Mouse (Mus musculus): ENCODE measurements around the gene A730049H05Rik. TPM values are rescaled to one million over a fixed set of nuclear protein-coding genes. Genes with fewer than 3 reads are reported as not detected.

Gene A730049H05Rik
- polyA plus RNA-seq, 1 experiment from 2014 or later: 0.12 TPM

- ATAC-seq (ENCODE audit: low FRiP score): no peak
- Histone ChIP-seq H3K36me3 (ENCODE audit: control insufficient read depth, insufficient read depth, low read length) (no peaks in the 10 kb centered on the region), H3K27ac (ENCODE audit: low read depth, low read length) (no peak overlapping the region), H3K9ac (ENCODE audit: low read length) (no peak overlapping the region), H3K4me3 (ENCODE audit: low read depth, low read length) (no peak overlapping the region), H3K9me3 (ENCODE audit: control insufficient read depth, low read length) (no peaks in the 10 kb centered on the region), H3K4me1 (ENCODE audit: control insufficient read depth, insufficient read depth, low read length) (peaks cover 12% of the 10 kb centered on the region), H3K27me3 (ENCODE audit: control insufficient read depth, insufficient read depth, low read length) (peaks cover 5% of the 10 kb centered on the region; the same call in 1 of the 2 replicates), H3K4me2 (no peak overlapping the region)
- DNase-seq (ENCODE audit: low spot score, missing footprints): no peak
- WGBS: 65% methylated on average over 14 of the region's 14 CpGs
Observed at GRCm38 (mm10) chr6:92879700-92880265, 63.5 kb downstream of the A730049H05Rik start.

- Histone ChIP-seq H3K4me3 (ENCODE audit: low read depth, low read length) (no peak overlapping the region), H3K36me3 (ENCODE audit: control insufficient read depth, insufficient read depth, low read length) (no peaks in the 10 kb centered on the region), H3K9ac (ENCODE audit: low read length) (no peak overlapping the region), H3K9me3 (ENCODE audit: control insufficient read depth, low read length) (no peaks in the 10 kb centered on the region), H3K4me1 (ENCODE audit: control insufficient read depth, insufficient read depth, low read length) (peaks cover 12% of the 10 kb centered on the region), H3K27ac (ENCODE audit: low read depth, low read length) (no peak overlapping the region), H3K27me3 (ENCODE audit: control insufficient read depth, insufficient read depth, low read length) (peaks cover 5% of the 10 kb centered on the region), H3K4me2 (no peak overlapping the region)
- no peak for DNase-seq (ENCODE audit: low spot score, missing footprints)
- WGBS: 50% methylated on average over 5 of the region's 5 CpGs
- ATAC-seq (ENCODE audit: low FRiP score): no peak
Observed at GRCm38 (mm10) chr6:92882446-92882845, 66.2 kb downstream of the A730049H05Rik start.

- Histone ChIP-seq H3K27ac (ENCODE audit: low read depth, low read length) (no peak overlapping the region), H3K27me3 (ENCODE audit: control insufficient read depth, insufficient read depth, low read length) (peaks cover 5% of the 10 kb centered on the region), H3K9me3 (ENCODE audit: control insufficient read depth, low read length) (no peaks in the 10 kb centered on the region), H3K36me3 (ENCODE audit: control insufficient read depth, insufficient read depth, low read length) (no peaks in the 10 kb centered on the region), H3K4me1 (ENCODE audit: control insufficient read depth, insufficient read depth, low read length) (peaks cover 12% of the 10 kb centered on the region), H3K9ac (ENCODE audit: low read length) (no peak overlapping the region), H3K4me3 (ENCODE audit: low read depth, low read length) (no peak overlapping the region), H3K4me2 (no peak overlapping the region)
- no peak for ATAC-seq (ENCODE audit: low FRiP score)
- WGBS: 6% methylated on average over 9 of the region's 9 CpGs
- peak; percentile 91 for DNase-seq (ENCODE audit: low spot score, missing footprints)
Observed at GRCm38 (mm10) chr6:92883131-92883900, 67.0 kb downstream of the A730049H05Rik start.

GRCm38 (mm10) chr6:92891535-92891934 is 75.3 kb downstream of the A730049H05Rik start:
- Histone ChIP-seq H3K9ac (ENCODE audit: low read length) (no peak overlapping the region), H3K36me3 (ENCODE audit: control insufficient read depth, insufficient read depth, low read length) (no peaks in the 10 kb centered on the region), H3K9me3 (ENCODE audit: control insufficient read depth, low read length) (no peaks in the 10 kb centered on the region), H3K27me3 (ENCODE audit: control insufficient read depth, insufficient read depth, low read length) (no peaks in the 10 kb centered on the region; the same call in 1 of the 2 replicates), H3K4me1 (ENCODE audit: control insufficient read depth, insufficient read depth, low read length) (no peaks in the 10 kb centered on the region), H3K4me2 (no peak overlapping the region), H3K4me3 (ENCODE audit: low read depth, low read length) (no peak overlapping the region), H3K27ac (ENCODE audit: low read depth, low read length) (no peak overlapping the region)
- DNase-seq (ENCODE audit: low spot score, missing footprints) (peak; percentile 62), ATAC-seq (ENCODE audit: low FRiP score) (no peak)
- WGBS: 81% methylated on average over 1 of the region's 1 CpGs

Other genes with a start within 250 kb of the A730049H05Rik start
- gene Prickle2, start 110.3 kb upstream of the A730049H05Rik start, polyA plus RNA-seq (2014; fragmentation: Nextera tagmentation; extraction: Ambion mirVana): 6.8 and 7.7 TPM in 2 replicates
- gene Gm15737, start 52.9 kb downstream of the A730049H05Rik start, polyA plus RNA-seq (2014; fragmentation: Nextera tagmentation; extraction: Ambion mirVana): not detected in 2 replicates
- 1.1 TPM in 2 replicates for gene Adamts9, start 127.0 kb downstream of the A730049H05Rik start, polyA plus RNA-seq (2014; fragmentation: Nextera tagmentation; extraction: Ambion mirVana)